17 mouse cellular contexts compared by ENCODE assay signal in genomic region chr3:36544961-36545360, GRCm38 (mm10). TPM values are rescaled to one million over a fixed set of nuclear protein-coding genes. Genes with fewer than 3 reads are reported as not detected.
"Had no signal": no experiment of that assay in that cellular context is flagged by ENCODE, and none has a peak within 500 bp of the region (broad histone marks: within the 10 kb centered on the region; RNA-seq: fewer than 3 reads in every experiment).

No protein-coding gene starts in this region.

- H3K27me3 ChIP-seq: neural tube, embryonic 13.5 days; neural tube, embryonic 15.5 days; stomach, embryonic 15.5 days had no signal

- H3K36me3 ChIP-seq: neural tube, embryonic 13.5 days; neural tube, embryonic 15.5 days; stomach, embryonic 15.5 days had no signal

- H3K9me3 ChIP-seq: neural tube, embryonic 13.5 days; neural tube, embryonic 15.5 days; stomach, embryonic 15.5 days had no signal

- H3K9ac ChIP-seq: neural tube, embryonic 13.5 days; neural tube, embryonic 15.5 days; stomach, embryonic 15.5 days had no signal

- H3K4me3 ChIP-seq: neural tube, embryonic 13.5 days; neural tube, embryonic 15.5 days; stomach, embryonic 15.5 days had no signal

- H3K4me1 ChIP-seq: neural tube, embryonic 13.5 days; neural tube, embryonic 15.5 days; stomach, embryonic 15.5 days had no signal

- H3K4me2 ChIP-seq: neural tube, embryonic 13.5 days; neural tube, embryonic 15.5 days; stomach, embryonic 15.5 days had no signal

- DNase-seq: retina, postnatal 1 day; right cerebral cortex, adult 18-20 months; right cerebral cortex, postnatal 14 days; right cerebral cortex, postnatal 25 days; right cerebral cortex, postnatal 4 days; spleen, adult 18-20 months; thymus, adult 18-20 months; thymus, adult 2 months; thymus, postnatal 14 days; thymus, postnatal 25 days; thymus, postnatal 36 days; thymus, postnatal 4 days had no signal

- H3K27ac ChIP-seq: neural tube, embryonic 13.5 days; neural tube, embryonic 15.5 days; stomach, embryonic 15.5 days; stomach, postnatal 0 days had no signal

RNA-seq across cellular contexts. Expression of gene Gm11549, which starts 23.3 kb away (rescaled TPM):
- total RNA-seq: neutrophil, adult 5-6 weeks had no signal

RNA-seq across cellular contexts. Expression of gene Ccna2, which starts 27.0 kb away (rescaled TPM):
- total RNA-seq: neutrophil, adult 5-6 weeks had no signal
